Mouse (Mus musculus) MEL (cell line): Measurements from ENCODE around the gene Gm11172. TPM values are rescaled to one million over a fixed set of nuclear protein-coding genes. Genes with fewer than 3 reads are reported as not detected.
A peak's percentile ranks its signal among the peaks of the same experiment; 100 is the strongest.

ENCODE experiments used
- DNase-seq: peaks from one replicate; pipeline ENCODE4 v3.0.0; 2011; ENCODE audit warnings: low read depth, low spot score
- H3K27ac ChIP-seq: 2 replicates; pipeline ENCODE4 v1.5.1; 2012; ENCODE audit warnings: low read depth, mild to moderate bottlenecking, control low read depth, low read length, moderate library complexity; ENCODE audit not compliant: control insufficient read depth
- H3K27me3 ChIP-seq, 2 experiments: fragments of 150-350 bp in 1 of 2; sonication (generic) in 1 of 2; 2 replicates each; pipeline ENCODE4 v1.6.1; 2012; ENCODE audit warnings: low read length in 2 of 2, mild to moderate bottlenecking in 2 of 2, improper control_type of control experiment in 1 of 2, moderate library complexity in 1 of 2; ENCODE audit not compliant: insufficient read depth in 2 of 2, control insufficient read depth in 1 of 2
- H3K36me3 ChIP-seq, 2 experiments: 2 replicates each; pipeline ENCODE4 v1.6.1; 2012 to 2014; ENCODE audit warnings: low read length in 2 of 2, improper control_type of control experiment in 1 of 2, inconsistent platforms in 1 of 2, mild to moderate bottlenecking in 1 of 2; ENCODE audit not compliant: insufficient read depth in 2 of 2, control insufficient read depth in 1 of 2
- H3K4me1 ChIP-seq, 2 experiments: fragments of 150-350 bp in 1 of 2; sonication (generic) in 1 of 2; 2 replicates each; pipeline ENCODE4 v1.6.1; 2012; ENCODE audit warnings: low read length in 2 of 2, improper control_type of control experiment in 1 of 2, mild to moderate bottlenecking in 1 of 2; ENCODE audit not compliant: insufficient read depth in 2 of 2, control insufficient read depth in 1 of 2
- H3K4me3 ChIP-seq, 2 experiments: fragments of 150-350 bp in 1 of 2; sonication (generic) in 1 of 2; 2 replicates each; pipeline ENCODE4 v1.5.1; 2012; ENCODE audit warnings: low read depth in 2 of 2, low read length in 2 of 2, mild to moderate bottlenecking in 2 of 2, moderate library complexity in 2 of 2, control low read depth in 1 of 2, improper control_type of control experiment in 1 of 2; ENCODE audit not compliant: control insufficient read depth in 1 of 2, insufficient read depth in 1 of 2
- H3K79me2 ChIP-seq: 2 replicates; pipeline ENCODE4 v1.6.1; 2012; ENCODE audit warnings: mild to moderate bottlenecking, low read length, moderate library complexity; ENCODE audit not compliant: control insufficient read depth, poor library complexity, insufficient read depth
- H3K9ac ChIP-seq: 2 replicates; pipeline ENCODE4 v1.6.1; 2012; ENCODE audit warnings: low read depth, mild to moderate bottlenecking, control low read depth, low read length, moderate library complexity; ENCODE audit not compliant: control insufficient read depth, poor library complexity, severe bottlenecking
- H3K9me3 ChIP-seq: fragments of 150-350 bp; sonication (generic); replicated peaks from 2 replicates; pipeline ENCODE4 v1.6.1; 2012; ENCODE audit warnings: mild to moderate bottlenecking, low read length, improper control_type of control experiment, moderate library complexity; ENCODE audit not compliant: insufficient read depth
- BHLHE40 ChIP-seq: IDR thresholded peaks from 2 replicates; pipeline ENCODE4 v1.6.1; 2012; ENCODE audit warnings: low read depth, mild to moderate bottlenecking, inconsistent platforms, low read length, improper control_type of control experiment, borderline replicate concordance
- CHD1 ChIP-seq: IDR thresholded peaks from 2 replicates; pipeline ENCODE4 v1.6.1; 2012; ENCODE audit warnings: low read depth, mild to moderate bottlenecking, inconsistent platforms, low read length, improper control_type of control experiment
- E2F4 ChIP-seq: IDR thresholded peaks from 2 replicates; pipeline ENCODE4 v1.6.1; 2011; ENCODE audit warnings: low read depth, low read length, improper control_type of control experiment, borderline replicate concordance
- ELF1 ChIP-seq: IDR thresholded peaks from 2 replicates; pipeline ENCODE4 v1.6.1; 2014; ENCODE audit warnings: low read depth, mild to moderate bottlenecking, inconsistent platforms, low read length, improper control_type of control experiment, moderate library complexity
- EP300 ChIP-seq, 2 experiments: IDR thresholded peaks; 2 replicates each; pipeline ENCODE4 v1.6.1; 2011; ENCODE audit warnings: improper control_type of control experiment in 2 of 2, low read length in 2 of 2, low read depth in 1 of 2, mild to moderate bottlenecking in 1 of 2
- MXI1 ChIP-seq: IDR thresholded peaks from 2 replicates; pipeline ENCODE4 v1.6.1; 2011; ENCODE audit warnings: mild to moderate bottlenecking, low read depth, low read length, improper control_type of control experiment
- MYB ChIP-seq: IDR thresholded peaks from 2 replicates; pipeline ENCODE4 v1.6.1; 2011; ENCODE audit warnings: mild to moderate bottlenecking, low read depth, low read length, improper control_type of control experiment
- POLR2AphosphoS2 ChIP-seq: IDR thresholded peaks from 2 replicates; pipeline ENCODE4 v1.6.1; 2011; ENCODE audit warnings: low read length, improper control_type of control experiment
- POLR2AphosphoS5 ChIP-seq: IDR thresholded peaks from 2 replicates; pipeline ENCODE4 v1.6.1; 2012; ENCODE audit warnings: low read depth, borderline replicate concordance, mild to moderate bottlenecking, inconsistent platforms, low read length, moderate library complexity, mixed read lengths
- USF2 ChIP-seq, 2 experiments: IDR thresholded peaks; 2 replicates each; pipeline ENCODE4 v1.6.1; 2011 to 2012; ENCODE audit warnings: improper control_type of control experiment in 2 of 2, low read length in 2 of 2, borderline replicate concordance in 1 of 2, inconsistent platforms in 1 of 2, low read depth in 1 of 2, mild to moderate bottlenecking in 1 of 2; ENCODE audit not compliant: insufficient read depth in 1 of 2
- ZMIZ1 ChIP-seq: IDR thresholded peaks from 2 replicates; pipeline ENCODE4 v1.6.1; 2012; ENCODE audit warnings: low read depth, mild to moderate bottlenecking, inconsistent platforms, low read length, improper control_type of control experiment, moderate library complexity
- polyA plus RNA-seq, 2 experiments: library from polyadenylated mRNA; stranded (reverse) in 1 of 2; unstranded in 1 of 2; fragments of >175 nt in 1 of 2; fragments of >200 nt in 1 of 2; gene quantifications; 2 replicates each; pipeline versions ENCODE4 v1.2.1 to v1.2.4; 2012; ENCODE audit warnings: low replicate concordance in 2 of 2, low read depth in 1 of 2; ENCODE audit not compliant: insufficient read length in 2 of 2, insufficient read depth in 1 of 2, missing spikeins in 1 of 2
- total RNA-seq: library from RNA; depleted of rRNA; stranded (reverse); fragments of 300-350 nt; gene quantifications from 2 replicates; pipeline ENCODE4 v1.2.3, GENCODE M21; 2012

The Gm11172 gene
- total and polyA plus RNA-seq, 3 experiments, result not detected

- Histone ChIP-seq H3K27ac (no peak overlapping the region), H3K4me3 (no peak overlapping the region), H3K79me2 (no peaks in the 10 kb centered on the region; the same call in 1 of the 2 replicates), H3K9ac (no peak overlapping the region), H3K9me3 (no peaks in the 10 kb centered on the region), H3K36me3 (peaks cover 0 to 5% of the 10 kb centered on the region in 2 experiments; a peak in 2 of 4 replicates), H3K27me3 (no peaks in the 10 kb centered on the region), H3K4me1 (peaks cover 0 to 8% of the 10 kb centered on the region in 2 experiments; a peak in 2 of 4 replicates)
- no peak for DNase-seq
- TF ChIP-seq MXI1 (no peak), BHLHE40 (no peak), EP300 (IDR thresholded peaks at IDR 0.05; ENCODE audit: low read depth in 1 of 2, low read length in 2 of 2) (no peak), ELF1 (no peak)
Measured at GRCm38 (mm10) chr16:10837250-10837649, 24.5 kb downstream of the Gm11172 start.

GRCm38 (mm10) chr16:10837903-10838302, 25.2 kb downstream of the Gm11172 start:
- DNase-seq, result no peak
- no peak overlapping the region for H3K4me3 ChIP-seq
- H3K27ac ChIP-seq, result no peak overlapping the region
- no peak overlapping the region for H3K9ac ChIP-seq
- no peak for TF ChIP-seq USF2 (IDR thresholded peaks at IDR 0.05; ENCODE audit: borderline replicate concordance in 1 of 2, insufficient read depth in 1 of 2, low read depth in 1 of 2, low read length in 2 of 2)
- peaks cover 0 to 5% of the 10 kb centered on the region in 2 experiments; a peak in 2 of 4 replicates for H3K36me3 ChIP-seq
- H3K27me3 ChIP-seq, result no peaks in the 10 kb centered on the region
- peaks cover 0 to 8% of the 10 kb centered on the region in 2 experiments; a peak in 2 of 4 replicates for H3K4me1 ChIP-seq
- no peaks in the 10 kb centered on the region for H3K9me3 ChIP-seq
- H3K79me2 ChIP-seq, result no peaks in the 10 kb centered on the region; the same call in 1 of the 2 replicates

DNA sequence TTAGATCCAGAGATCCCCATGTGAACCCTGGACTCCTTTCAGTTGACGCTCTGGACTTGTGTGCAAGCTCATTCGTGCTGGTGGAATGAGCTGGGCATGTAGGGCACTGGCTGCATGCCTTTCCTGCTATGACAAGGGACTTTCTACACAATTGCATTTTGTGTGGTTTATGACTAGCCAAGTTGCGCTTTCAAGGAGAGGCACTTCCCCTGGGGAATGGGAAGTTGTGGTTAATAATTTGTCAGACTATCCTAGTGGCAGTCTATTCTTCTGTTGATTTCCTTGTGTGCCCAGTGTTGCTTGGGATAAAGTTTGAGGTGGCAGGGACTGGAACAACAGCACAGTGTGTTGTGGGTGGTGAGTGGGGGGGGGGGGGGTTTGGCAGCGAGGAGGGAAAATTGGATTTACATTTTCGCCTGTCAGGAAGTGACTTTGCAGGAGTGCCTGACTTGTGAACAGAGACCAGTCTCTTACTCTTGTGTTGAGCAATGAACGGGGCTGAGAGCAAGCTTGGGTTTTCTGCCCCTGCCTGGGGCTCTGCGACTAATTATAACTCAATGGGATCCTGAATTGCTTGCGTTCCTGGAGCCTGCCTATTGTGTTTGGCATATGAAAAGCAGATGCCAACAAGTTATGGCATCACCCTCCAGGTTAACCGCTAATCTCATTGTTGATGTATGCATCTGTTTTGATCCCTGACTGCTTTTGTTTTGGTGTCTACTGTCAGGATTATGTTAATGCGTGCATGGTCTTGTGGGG, 26.0 kb downstream of the Gm11172 start:
- Histone ChIP-seq H3K27ac (no peak overlapping the region), H3K27me3 (no peaks in the 10 kb centered on the region), H3K4me1 (peaks cover 0 to 13% of the 10 kb centered on the region in 2 experiments; a peak in 2 of 4 replicates), H3K9me3 (no peaks in the 10 kb centered on the region), H3K9ac (no peak overlapping the region), H3K36me3 (peaks cover 0 to 5% of the 10 kb centered on the region in 2 experiments; a peak in 2 of 4 replicates), H3K4me3 (no peak overlapping the region), H3K79me2 (no peaks in the 10 kb centered on the region; the same call in 1 of the 2 replicates)
- DNase-seq, result peak; percentile 42
- TF ChIP-seq POLR2AphosphoS2 (no peak), POLR2AphosphoS5 (no peak), MYB (no peak), CHD1 (no peak), E2F4 (no peak), ZMIZ1 (no peak)
